Mouse (Mus musculus) G1E-ER4 (cell line): Measurements from ENCODE around the gene Hspb7. TPM values are rescaled to one million over a fixed set of nuclear protein-coding genes. Genes with fewer than 3 reads are reported as not detected.

Source experiments
- GATA1 ChIP-seq: IDR thresholded peaks from one replicate; pipeline ENCODE4 v1.8.0; 2012; ENCODE audit warnings: low read length, inconsistent platforms
- polyA plus RNA-seq: library from polyadenylated mRNA; stranded (reverse); fragments of >175 nt; gene quantifications from 2 replicates; pipeline ENCODE4 v1.2.3, GENCODE M21; 2012

Gene Hspb7
- not detected in 2 replicates for polyA plus RNA-seq

DNA sequence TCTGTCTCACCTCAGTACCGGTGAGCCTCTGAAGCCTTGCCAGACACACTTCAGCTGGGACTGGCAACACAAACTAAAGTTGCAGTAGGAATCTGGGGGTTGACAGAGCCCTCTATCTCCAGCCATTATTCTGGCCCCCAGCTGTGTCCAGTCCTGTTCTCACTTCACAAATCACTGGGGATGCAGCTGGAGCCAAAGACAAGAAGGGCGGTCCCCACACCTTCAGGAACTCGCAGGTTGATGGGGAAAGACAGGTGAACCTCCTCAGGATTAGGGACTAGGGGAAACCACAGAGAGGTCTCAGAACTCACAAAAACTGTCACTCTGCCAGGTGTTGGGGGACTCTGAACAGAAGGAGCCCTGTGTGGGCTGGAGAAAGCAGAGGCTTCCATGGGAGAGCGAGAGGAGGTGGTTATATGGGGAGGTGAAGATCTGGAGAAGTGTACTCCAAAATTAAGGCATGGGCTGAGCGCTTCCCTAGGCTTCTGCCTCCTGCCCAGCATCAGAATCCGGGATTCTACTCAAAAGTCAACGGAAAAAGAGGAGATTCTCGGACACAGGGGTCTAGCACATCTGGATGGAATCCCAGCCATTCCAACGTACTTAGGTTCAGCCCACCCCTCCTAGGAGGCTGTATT, at the start of gene Hspb7:
Gene Hspb7 (plus strand): TSS at position 588 of the 638 bp plus-strand sequence.
- no peak for TF ChIP-seq GATA1

DNA sequence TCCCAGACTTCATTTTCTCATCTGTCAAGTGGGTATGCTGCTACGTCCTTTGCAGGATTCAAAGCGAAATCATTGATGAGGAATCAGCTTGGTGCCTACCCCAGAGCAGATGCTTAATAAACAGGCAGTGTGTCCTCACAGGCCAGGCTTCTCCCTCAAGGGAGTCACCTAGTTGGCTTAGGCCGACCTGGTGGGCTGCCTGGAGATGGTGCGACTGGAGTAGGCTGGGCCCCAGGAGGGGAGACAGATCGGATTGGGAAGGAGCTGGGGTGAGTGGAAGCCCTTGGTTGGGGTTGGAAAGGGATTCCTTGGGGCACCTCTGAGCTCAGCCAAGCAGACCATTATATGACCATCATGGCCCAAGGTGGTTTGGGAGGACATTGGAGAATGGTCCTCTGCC, 48.2 kb upstream of the Hspb7 start:
- no peak for TF ChIP-seq GATA1

GRCm38 (mm10) chr4:141379674-141380073, 40.9 kb upstream of the Hspb7 start:
- no peak for TF ChIP-seq GATA1

DNA sequence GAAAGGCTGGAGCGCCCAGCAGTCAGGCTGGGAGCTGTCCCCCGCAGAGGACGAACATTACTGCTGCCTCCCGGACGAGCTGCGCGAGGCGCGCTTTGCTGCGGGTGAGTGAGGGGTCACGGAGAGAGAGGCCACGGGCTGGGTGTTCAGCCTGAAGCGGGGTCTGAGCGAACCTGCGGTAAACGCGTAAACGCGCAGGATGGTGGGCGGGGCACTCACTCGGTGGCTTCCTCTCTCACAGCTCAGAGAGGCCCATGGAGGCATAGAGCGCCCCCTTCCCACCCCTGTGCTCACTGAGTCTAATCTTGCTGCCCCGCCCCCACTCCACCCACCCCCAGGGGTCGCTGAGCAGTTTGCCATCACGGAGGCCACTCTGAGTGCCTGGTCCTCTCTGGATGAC, 38.2 kb upstream of the Hspb7 start:
- no peak for TF ChIP-seq GATA1

GRCm38 (mm10) chr4:141385275-141385674, 35.3 kb upstream of the Hspb7 start:
- no peak for TF ChIP-seq GATA1

GRCm38 (mm10) chr4:141386150-141386549, 34.4 kb upstream of the Hspb7 start:
- no peak for TF ChIP-seq GATA1

GRCm38 (mm10) chr4:141387093-141387784, 33.3 kb upstream of the Hspb7 start:
- TF ChIP-seq GATA1: no peak

- no peak for TF ChIP-seq GATA1
Measured at GRCm38 (mm10) chr4:141387933-141388332, 32.6 kb upstream of the Hspb7 start.

DNA sequence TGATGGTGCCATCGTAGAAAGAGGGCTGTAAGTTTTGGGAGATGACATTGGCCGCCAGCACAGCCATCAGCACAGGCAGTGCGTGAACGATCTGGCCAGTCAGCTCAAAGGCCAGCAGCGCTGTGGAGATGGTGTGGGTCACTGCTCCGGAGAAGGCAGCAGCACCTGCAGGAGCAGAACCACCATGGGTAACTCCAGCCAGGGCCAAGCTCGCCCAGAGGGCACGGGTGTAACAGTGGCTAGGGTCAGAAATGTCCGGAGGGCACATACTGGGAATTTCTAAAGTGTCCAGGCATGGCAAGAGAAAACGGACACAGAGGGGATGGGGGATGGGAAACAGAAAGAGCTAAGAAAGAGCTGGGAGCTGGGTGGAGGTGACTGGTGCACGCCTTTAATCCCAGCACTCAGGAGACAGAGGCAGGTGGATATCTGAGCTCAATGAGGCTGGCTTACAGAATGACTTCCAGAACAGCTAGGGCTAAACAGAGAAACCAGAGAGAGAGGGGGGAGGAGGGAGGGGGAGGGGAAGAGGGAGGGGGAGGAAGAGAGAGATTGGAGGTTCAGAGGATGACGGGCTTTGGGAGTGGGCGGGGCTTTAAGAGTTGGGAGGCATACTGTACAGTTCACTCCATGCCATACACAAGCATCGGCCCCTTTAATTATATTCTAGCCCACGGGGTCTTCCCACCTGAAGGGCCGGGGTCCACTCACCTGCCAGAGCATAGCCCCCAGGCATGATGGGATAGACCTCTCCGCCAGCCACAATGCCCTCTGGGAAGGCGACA, 31.0 kb upstream of the Hspb7 start:
- TF ChIP-seq GATA1: no peak

GRCm38 (mm10) chr4:141391293-141391692, 29.3 kb upstream of the Hspb7 start:
- TF ChIP-seq GATA1: no peak

GRCm38 (mm10) chr4:141394751-141395150, 25.8 kb upstream of the Hspb7 start:
- no peak for TF ChIP-seq GATA1

DNA sequence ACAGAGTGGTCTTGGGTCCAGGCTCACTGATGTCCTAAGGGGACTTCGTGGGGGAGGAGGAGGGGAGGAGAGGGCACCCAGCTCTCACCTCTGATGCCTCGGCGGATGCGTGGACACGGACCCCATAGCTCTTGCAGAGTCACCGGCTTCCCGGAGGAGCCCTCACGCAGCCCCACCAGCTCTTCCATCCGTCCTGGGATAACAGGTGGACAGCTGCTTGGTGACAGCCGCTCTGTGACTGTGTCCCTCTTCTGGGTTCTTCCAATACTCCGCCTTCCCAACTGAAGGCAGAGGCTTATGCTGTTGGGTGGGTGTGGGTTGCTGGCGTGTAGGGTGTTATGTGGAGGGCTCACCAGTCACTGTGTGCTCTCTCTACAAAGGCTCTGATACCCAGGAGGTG, 22.7 kb upstream of the Hspb7 start:
- no peak for TF ChIP-seq GATA1

GRCm38 (mm10) chr4:141398545-141398944, 22.0 kb upstream of the Hspb7 start, which contains the start of gene Clcnka:
TSS of gene Clcnka (minus strand) at chr4:141398724.
- TF ChIP-seq GATA1: no peak

GRCm38 (mm10) chr4:141400171-141400570, 20.4 kb upstream of the Hspb7 start:
- TF ChIP-seq GATA1: no peak

GRCm38 (mm10) chr4:141404518-141405313, 15.9 kb upstream of the Hspb7 start:
- TF ChIP-seq GATA1: no peak

- TF ChIP-seq GATA1: no peak
Measured at GRCm38 (mm10) chr4:141405314-141405622, 15.3 kb upstream of the Hspb7 start.
